ENCODE assay signal across 10 mouse cellular contexts in genomic region chr8:125747390-125747789, GRCm38 (mm10).
"Had no signal": no experiment of that assay in that cellular context is flagged by ENCODE, and none has a peak within 500 bp of the region (broad histone marks: within the 10 kb centered on the region; RNA-seq: fewer than 3 reads in every experiment).

No protein-coding gene starts in this region.

- H3K27me3 ChIP-seq: midbrain, embryonic 13.5 days; neural tube, embryonic 15.5 days had no signal

- H3K27ac ChIP-seq: layer of hippocampus, adult 2 months; liver, embryonic 14.5 days; midbrain, embryonic 13.5 days; neural tube, embryonic 15.5 days had no signal

- H3K4me3 ChIP-seq: layer of hippocampus, adult 2 months; midbrain, embryonic 13.5 days; myocyte; neural tube, embryonic 15.5 days had no signal

- H3K9ac ChIP-seq: liver, embryonic 14.5 days; midbrain, embryonic 13.5 days; neural tube, embryonic 15.5 days had no signal

- H3K9me3 ChIP-seq: midbrain, embryonic 13.5 days; neural tube, embryonic 15.5 days had no signal

- H3K36me3 ChIP-seq: neural tube, embryonic 15.5 days had no signal

- DNase-seq: kidney, postnatal 10 days; lung, adult 18-20 months; right cerebral cortex, adult 18-20 months; right cerebral cortex, postnatal 25 days; thymus, postnatal 4 days had no signal

- H3K4me2 ChIP-seq: midbrain, embryonic 13.5 days; neural tube, embryonic 15.5 days had no signal
